Mouse (Mus musculus) heart, embryonic 13.5 days (tissue): ENCODE measurements around the gene Perm1. TPM values are rescaled to one million over a fixed set of nuclear protein-coding genes. Genes with fewer than 3 reads are reported as not detected.

Experiments used
- ATAC-seq: fragments of 200-750 bp; cut with Nextera tagmentation; 2 replicates; pipeline ENCODE4 v1.8.0; 2017; ENCODE audit warnings: moderate TSS enrichment; ENCODE audit not compliant: insufficient number of reproducible peaks, low FRiP score, low TSS enrichment; ENCODE audit errors: extremely low read depth
- H3K27ac ChIP-seq: fragments of 300-500 bp; sonication (generic); replicated peaks from 2 replicates; pipeline ENCODE4 v1.5.1; 2015; ENCODE audit warnings: moderate library complexity, mild to moderate bottlenecking, inconsistent platforms
- H3K27me3 ChIP-seq: fragments of 300-500 bp; sonication (generic); replicated peaks from 2 replicates; pipeline ENCODE4 v1.6.1; 2015; ENCODE audit warnings: mild to moderate bottlenecking, inconsistent platforms
- H3K36me3 ChIP-seq: fragments of 300-500 bp; sonication (generic); 2 replicates; pipeline ENCODE4 v1.6.1; 2015; ENCODE audit warnings: mild to moderate bottlenecking, inconsistent platforms
- H3K4me1 ChIP-seq: fragments of 300-500 bp; sonication (generic); 2 replicates; pipeline ENCODE4 v1.6.1; 2015; ENCODE audit warnings: inconsistent platforms
- H3K4me2 ChIP-seq: fragments of 300-500 bp; sonication (generic); 2 replicates; pipeline ENCODE4 v1.6.1; 2015; ENCODE audit warnings: inconsistent platforms, mild to moderate bottlenecking, moderate library complexity
- H3K4me3 ChIP-seq: fragments of 300-500 bp; sonication (generic); 2 replicates; pipeline ENCODE4 v1.5.1; 2015; ENCODE audit warnings: moderate library complexity, mild to moderate bottlenecking, inconsistent platforms
- H3K9ac ChIP-seq: fragments of 300-500 bp; sonication (generic); 2 replicates; pipeline ENCODE4 v1.6.1; 2015; ENCODE audit warnings: inconsistent platforms, mild to moderate bottlenecking, moderate library complexity
- H3K9me3 ChIP-seq: fragments of 300-500 bp; sonication (generic); 2 replicates; pipeline ENCODE4 v1.6.1; 2016; ENCODE audit warnings: inconsistent platforms
- WGBS: fragments of 180-500 bp; shearing (Covaris S2); methylation state at CpG from one replicate; pipeline ENCODE4 v1.1.7; 2015; ENCODE audit warnings: mixed read lengths; 5-methylcytosine and 5-hydroxymethylcytosine counted together
- microRNA-seq: library from miRNA; unstranded; fragments of <30 nt; microRNA quantifications from one replicate; pipeline ENCODE4, GENCODE M21; 2016
- polyA plus RNA-seq: library from polyadenylated mRNA; unstranded; fragments of >200 nt; fragmentation: Nextera tagmentation; extraction: Ambion mirVana; gene quantifications from 2 replicates; pipeline ENCODE4 v1.2.1, GENCODE M21; 2015

Perm1 gene
- polyA plus RNA-seq, 1 experiment from 2014 or later: 2.7 TPM

DNA sequence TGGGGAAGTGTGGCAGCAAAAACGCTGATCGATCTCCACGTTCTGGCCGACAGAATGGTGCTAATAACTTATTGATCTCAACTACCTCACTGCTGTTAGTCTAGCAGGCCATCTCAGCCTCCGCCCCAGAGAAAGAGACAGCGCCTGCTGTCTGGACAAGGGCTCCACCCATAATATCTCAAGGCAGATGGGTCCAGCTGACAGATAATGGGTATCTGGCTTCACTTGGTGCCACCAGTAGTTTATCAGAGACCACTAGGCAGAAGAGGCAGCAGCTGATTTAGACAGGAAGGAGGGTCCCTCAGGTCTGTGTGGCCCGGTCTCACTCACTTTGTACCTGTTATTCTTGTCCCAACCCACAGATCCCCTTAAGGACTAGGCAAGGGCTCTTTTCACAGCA is 37.4 kb downstream of the Perm1 start:
- WGBS: 39% methylated on average over 7 of the region's 7 CpGs
- Histone ChIP-seq H3K4me1 (peaks cover 34% of the 10 kb centered on the region), H3K4me3 (peak overlapping the region; percentile 18; the same call in 1 of the 2 replicates), H3K36me3 (peaks cover 16% of the 10 kb centered on the region), H3K9ac (no peak overlapping the region), H3K27ac (peak overlapping the region; percentile 25; the same call in 1 of the 2 replicates), H3K9me3 (no peaks in the 10 kb centered on the region), H3K4me2 (peak overlapping the region; percentile 41), H3K27me3 (peaks cover 47% of the 10 kb centered on the region)
- peak; percentile 56; the same call in 1 of the 2 replicates for ATAC-seq

DNA sequence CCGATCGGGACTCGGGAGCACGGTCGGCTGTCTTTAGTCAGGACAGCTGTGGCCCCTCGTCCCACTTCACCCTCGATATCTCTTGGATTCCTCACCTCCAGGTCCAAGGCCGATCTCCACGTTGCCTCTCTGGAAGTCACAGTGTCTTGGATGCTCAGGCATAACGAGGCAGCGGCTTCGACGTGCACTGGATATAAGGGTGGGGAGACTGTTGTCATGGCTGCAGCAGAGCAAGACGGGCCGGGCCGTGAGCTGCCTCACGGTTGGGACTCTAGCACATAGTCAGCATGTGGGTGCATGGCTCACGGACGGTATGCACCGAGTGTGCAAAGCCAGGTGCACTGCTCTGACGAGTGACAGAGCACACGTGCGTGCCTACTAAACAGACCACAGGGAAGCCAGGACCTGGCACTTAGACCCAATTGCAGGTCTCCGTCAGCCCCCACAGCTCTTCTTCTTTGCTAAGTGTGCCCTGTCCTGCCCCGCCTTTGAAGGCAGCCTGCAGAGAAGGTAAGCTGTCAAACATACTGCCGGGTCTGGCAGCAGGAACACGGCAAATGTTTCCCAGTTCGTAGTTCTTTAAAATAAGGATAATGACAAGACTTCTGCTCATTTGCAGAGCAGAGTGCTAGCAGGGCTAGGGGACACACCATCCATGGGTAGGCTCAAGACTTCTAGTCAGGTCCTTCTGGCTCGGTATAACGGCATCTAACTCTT is 38.9 kb downstream of the Perm1 start:
- peaks cover 47% of the 10 kb centered on the region for H3K27me3 ChIP-seq
- peak overlapping the region; percentile 69 for H3K4me2 ChIP-seq
- peak overlapping the region; percentile 71 for H3K9ac ChIP-seq
- WGBS: 2% methylated on average over 26 of the region's 30 CpGs
- peaks cover under 1% of the 10 kb centered on the region; the same call in 1 of the 2 replicates for H3K36me3 ChIP-seq
- no peaks in the 10 kb centered on the region for H3K9me3 ChIP-seq
- peak overlapping the region; percentile 46 for H3K4me3 ChIP-seq
- peak; percentile 73 for ATAC-seq
- H3K27ac ChIP-seq: peak overlapping the region; percentile 61
- peaks cover 28% of the 10 kb centered on the region for H3K4me1 ChIP-seq

DNA sequence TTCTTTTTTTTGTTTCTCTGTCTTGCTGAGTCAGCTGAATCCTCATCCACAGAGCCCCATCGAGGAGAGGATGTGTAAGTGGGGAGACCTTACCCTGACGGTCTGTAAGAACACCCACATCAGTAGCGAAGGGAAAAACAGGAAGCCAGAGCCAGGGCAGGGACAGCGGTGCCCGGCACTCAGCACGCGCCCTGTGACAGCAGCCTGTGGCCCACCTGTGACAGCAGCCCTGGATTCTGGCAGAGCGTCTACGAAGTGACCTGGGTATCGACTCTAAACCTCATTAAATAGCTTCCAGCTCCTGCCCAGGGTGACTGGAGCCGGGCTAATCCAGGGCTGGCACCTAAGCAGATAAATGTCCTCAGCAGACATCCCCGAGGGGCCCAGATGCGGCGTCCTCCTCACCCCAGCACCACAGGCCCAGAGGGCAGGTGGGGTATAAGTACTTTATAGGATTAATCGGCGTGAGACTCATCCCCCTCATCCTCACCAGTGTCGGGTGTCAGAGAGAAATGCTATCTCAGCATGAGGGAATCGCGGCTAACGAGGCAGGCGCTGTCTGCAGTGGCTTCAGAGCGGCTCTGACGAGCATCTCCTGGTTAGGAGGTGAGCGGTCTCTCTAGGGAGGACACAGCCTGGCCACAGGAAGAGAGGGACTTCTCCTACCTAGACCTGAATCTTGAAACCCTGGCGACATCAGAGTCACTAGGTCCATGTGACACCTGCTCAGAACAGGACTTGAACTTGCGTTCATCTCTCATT is 39.6 kb downstream of the Perm1 start, which contains the start of gene Samd11:
Samd11 (minus strand) TSS at position 580 of the 762 bp plus-strand sequence.
- H3K9ac ChIP-seq: peak within 1 kb of the TSS; percentile 71
- H3K27ac ChIP-seq: peak within 1 kb of the TSS; percentile 61
- peak within 1 kb of the TSS; percentile 69 for H3K4me2 ChIP-seq
- no peaks in the 10 kb centered on the region for H3K36me3 ChIP-seq
- H3K27me3 ChIP-seq: peaks cover 46% of the 10 kb centered on the region
- ATAC-seq: 0 out of 2 replicates have a peak, but pooled peaks have one; percentile 40
- WGBS: 6% methylated on average over 26 of the region's 26 CpGs
- H3K4me1 ChIP-seq: peaks cover 21% of the 10 kb centered on the region
- peak within 1 kb of the TSS; percentile 46 for H3K4me3 ChIP-seq
- H3K9me3 ChIP-seq: no peaks in the 10 kb centered on the region

Small RNA genes within 50 kb of the gene (microRNA-seq; reads per million reads assigned to microRNA genes)
- gene Mir7658: 3.9 reads per million, percentile 16 among the genes with 10 or more reads in this experiment

Other genes with a start within 250 kb of the Perm1 start
- 8.8 and 10.7 TPM in 2 replicates for gene B3galt6, start 223.2 kb upstream of the Perm1 start, polyA plus RNA-seq
- 127 and 136 TPM in 2 replicates for gene Sdf4, start 223.0 kb upstream of the Perm1 start, polyA plus RNA-seq
- gene Tnfrsf4, start 202.0 kb upstream of the Perm1 start, polyA plus RNA-seq: 0.42 and 0.47 TPM in 2 replicates
- gene Tnfrsf18, start 189.7 kb upstream of the Perm1 start, polyA plus RNA-seq: 1.9 and 2.0 TPM in 2 replicates
- gene Ttll10, start 156.5 kb upstream of the Perm1 start, polyA plus RNA-seq: 0.60 and 0.66 TPM in 2 replicates
- 16.2 and 18.0 TPM in 2 replicates for gene 9430015G10Rik, start 105.9 kb upstream of the Perm1 start, polyA plus RNA-seq
- gene Rnf223, start 85.4 kb upstream of the Perm1 start, polyA plus RNA-seq: 0.16 and 0.22 TPM in 2 replicates
- 43.8 and 45.3 TPM in 2 replicates for gene Agrn, start 18.4 kb upstream of the Perm1 start, polyA plus RNA-seq
- gene Isg15, start 15.1 kb upstream of the Perm1 start, polyA plus RNA-seq: 3.5 and 4.3 TPM in 2 replicates
- 3.2 and 3.3 TPM in 2 replicates for gene AW011738, start 12.6 kb upstream of the Perm1 start, polyA plus RNA-seq
- 13.1 and 13.3 TPM in 2 replicates for gene Plekhn1, start 19.0 kb downstream of the Perm1 start, polyA plus RNA-seq
- 39.3 and 41.8 TPM in 2 replicates for gene Noc2l, start 20.1 kb downstream of the Perm1 start, polyA plus RNA-seq
- 1.2 TPM in 2 replicates for gene Samd11, start 39.8 kb downstream of the Perm1 start, polyA plus RNA-seq
- gene Vmn2r-ps159, start 115.2 kb downstream of the Perm1 start, polyA plus RNA-seq: not detected in 2 replicates